Mouse (Mus musculus) megakaryocyte-erythroid progenitor cell, adult 5 weeks (primary cell): Measurements from ENCODE around the gene Rgs9bp. TPM values are rescaled to one million over a fixed set of nuclear protein-coding genes. Genes with fewer than 3 reads are reported as not detected.

Experiments used
- polyA plus RNA-seq: library from polyadenylated mRNA; stranded (reverse); fragments of >175 nt; gene quantifications from 2 replicates; pipeline ENCODE4 v1.2.3, GENCODE M21; 2012

Gene Rgs9bp
- polyA plus RNA-seq = 0.19 and 0.27 TPM in 2 replicates

DNA sequence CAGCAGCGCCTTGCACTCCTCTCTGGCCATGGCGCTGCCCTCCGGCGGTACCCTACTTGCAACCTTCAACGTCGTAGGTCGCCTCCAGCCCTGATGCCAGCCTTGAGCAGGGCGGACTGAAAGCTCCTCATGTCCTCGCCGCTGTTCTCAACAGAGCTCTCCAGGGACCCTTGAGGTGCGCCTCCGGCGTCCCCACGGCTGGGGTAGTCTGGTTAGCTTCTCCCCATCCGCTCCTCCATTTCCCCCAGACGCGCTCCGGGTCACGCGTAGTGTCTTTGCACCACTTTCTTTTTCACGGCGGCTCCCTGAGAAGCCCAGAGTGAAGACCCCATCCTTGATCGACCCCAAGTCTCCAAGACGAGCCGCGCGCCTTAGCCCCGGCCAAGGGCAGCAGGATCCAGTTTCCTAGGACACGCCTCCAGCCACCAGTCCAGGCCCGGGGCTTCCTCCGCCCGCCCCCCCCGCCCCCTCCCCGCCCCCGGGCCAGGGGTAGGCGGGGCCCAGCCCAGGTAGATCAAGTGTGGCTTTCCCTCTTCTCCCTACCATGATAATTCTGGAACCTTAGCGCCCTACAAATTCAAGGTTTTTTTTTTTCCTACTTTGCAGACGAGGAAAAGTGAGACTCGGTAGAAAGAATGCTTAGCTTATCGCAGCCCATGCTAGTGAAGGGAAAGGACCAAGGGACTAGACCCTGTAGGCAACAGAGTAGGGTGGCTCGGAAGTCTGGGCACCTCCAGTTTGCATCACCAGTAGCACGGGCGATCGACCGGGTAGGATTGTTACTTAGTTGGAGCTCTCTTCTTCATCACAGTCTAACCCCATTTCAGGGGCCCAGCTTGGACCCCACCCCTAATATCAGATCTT is at the start of gene Rgs9bp:
Gene Rgs9bp (minus strand): TSS at position 392 of the 864 bp plus-strand sequence.

DNA sequence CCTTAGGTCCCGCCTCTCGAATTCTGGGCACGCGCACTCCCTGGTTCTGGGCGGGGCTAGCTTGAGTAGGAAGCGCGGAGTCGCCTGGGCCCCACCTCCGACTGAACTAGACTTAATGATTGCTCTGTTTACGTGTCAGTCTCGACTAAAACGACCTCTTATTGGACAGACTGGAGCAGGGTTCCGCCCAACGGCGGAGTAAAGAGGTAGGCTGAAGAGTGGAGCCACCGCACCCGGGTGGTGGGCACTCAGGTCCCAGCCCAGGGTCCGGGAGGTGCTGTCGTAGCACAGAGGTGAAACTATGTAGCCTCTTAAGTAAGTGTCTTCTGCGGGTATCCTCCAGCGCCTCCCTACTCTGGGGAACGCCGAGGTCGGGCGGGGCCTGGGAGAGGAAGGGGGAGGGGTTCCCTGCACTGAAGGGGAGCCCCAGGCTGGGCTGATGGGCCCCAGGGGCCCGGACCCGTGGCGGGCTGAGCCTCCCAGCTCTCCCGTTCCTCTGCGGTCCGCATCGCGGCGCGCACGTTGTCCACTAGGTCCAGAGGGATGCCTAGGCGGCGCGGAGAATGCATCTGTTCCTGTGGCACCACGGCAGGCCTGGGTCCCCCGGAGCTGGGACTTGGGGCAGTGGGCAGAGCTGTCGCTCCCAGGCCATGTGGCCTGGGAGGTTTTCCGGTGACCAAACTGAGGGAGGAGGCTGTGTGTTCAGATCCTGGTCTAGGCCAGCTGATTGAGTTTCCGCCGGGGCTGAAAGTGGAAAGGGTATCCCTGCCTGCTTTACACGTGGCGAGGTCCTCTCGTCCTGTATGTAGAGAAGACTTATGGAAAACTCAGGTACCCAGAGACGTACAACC is 898 bp upstream of the Rgs9bp start, which contains the start of gene Ankrd27:
Gene Ankrd27 (plus strand): TSS at position 190 of the 851 bp plus-strand sequence.

DNA sequence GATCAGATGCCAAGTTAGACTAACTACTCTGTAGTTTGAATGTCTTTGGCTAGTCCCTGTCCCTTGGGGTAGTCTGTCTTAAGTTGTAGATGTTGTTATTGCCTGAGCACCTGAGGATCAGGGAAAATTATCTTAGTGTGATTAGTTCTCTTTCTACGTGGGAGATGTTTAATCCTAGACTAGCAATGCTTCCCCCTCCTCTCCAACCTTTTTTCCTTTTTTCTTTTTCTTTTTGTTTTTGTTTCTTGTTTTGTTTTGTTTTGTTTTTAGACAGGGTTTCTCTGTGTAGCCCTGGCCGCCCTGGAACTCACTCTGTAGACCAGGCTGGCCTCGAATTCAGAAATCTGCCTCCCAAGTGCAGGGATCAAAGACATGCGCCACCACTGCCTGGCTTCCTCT is 29.2 kb downstream of the Rgs9bp start, which contains the start of gene Nudt19:
Gene Nudt19 (minus strand): TSS at position 100 of the 399 bp plus-strand sequence.

DNA sequence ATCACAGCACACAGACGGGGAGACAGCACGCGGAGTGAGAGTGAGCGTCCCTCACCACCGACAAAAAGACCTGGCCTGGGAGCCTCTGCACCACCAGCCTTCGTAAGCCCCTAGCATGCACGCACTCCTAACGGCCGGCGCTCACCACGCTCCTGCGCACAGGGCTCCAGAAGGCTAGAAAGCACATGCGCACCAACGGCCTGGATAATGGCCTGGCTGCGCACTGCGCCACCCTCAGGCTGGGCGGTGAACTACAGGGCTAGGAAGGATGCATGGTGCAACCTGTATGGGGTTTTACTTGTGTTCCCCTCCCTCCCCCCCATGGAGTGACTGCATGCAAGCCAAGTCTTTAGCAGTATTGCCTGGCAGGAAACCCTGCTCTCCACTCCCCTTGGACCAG is 47.8 kb downstream of the Rgs9bp start, which contains the start of gene Tdrd12:
Gene Tdrd12 (minus strand): TSS at position 184 of the 400 bp plus-strand sequence.

Other genes with a start within 250 kb of the Rgs9bp start
- gene Faap24, start 188.7 kb downstream of the Rgs9bp start, polyA plus RNA-seq = 6.5 and 7.7 TPM in 2 replicates
- 9.6 and 11.4 TPM in 2 replicates for gene Cep89, start 188.5 kb downstream of the Rgs9bp start, polyA plus RNA-seq
- not detected in 2 replicates for gene Slc7a9, start 136.8 kb downstream of the Rgs9bp start, polyA plus RNA-seq
- gene Tdrd12, start 47.8 kb downstream of the Rgs9bp start, polyA plus RNA-seq = not detected in 2 replicates
- gene Nudt19, start 29.3 kb downstream of the Rgs9bp start, polyA plus RNA-seq = 21.8 and 22.6 TPM in 2 replicates
- gene Ankrd27, start 662 bp upstream of the Rgs9bp start, polyA plus RNA-seq = 81.2 and 125 TPM in 2 replicates
- 124 and 163 TPM in 2 replicates for gene Pdcd5, start 61.9 kb upstream of the Rgs9bp start, polyA plus RNA-seq
- gene Dpy19l3, start 168.9 kb upstream of the Rgs9bp start, polyA plus RNA-seq = 26.4 and 28.6 TPM in 2 replicates
- 3.6 and 6.7 TPM in 2 replicates for gene Zfp507, start 217.4 kb upstream of the Rgs9bp start, polyA plus RNA-seq